Mouse (Mus musculus) forebrain, embryonic 16.5 days (tissue): ENCODE measurements around the gene Gm21985. TPM values are rescaled to one million over a fixed set of nuclear protein-coding genes. Genes with fewer than 3 reads are reported as not detected.

Experiments
- ATAC-seq: fragments of 200-750 bp; cut with Nextera tagmentation; 2 replicates; pipeline ENCODE4 v1.8.0; 2017; ENCODE audit warnings: mild to moderate bottlenecking, moderate library complexity
- H3K27ac ChIP-seq: fragments of 300-500 bp; sonication (generic); 2 replicates; pipeline ENCODE4 v1.5.1; 2014; ENCODE audit warnings: low read length, control low read depth
- H3K27me3 ChIP-seq: fragments of 300-500 bp; sonication (generic); replicated peaks from 2 replicates; pipeline ENCODE4 v1.6.1; 2014; ENCODE audit warnings: low read length; ENCODE audit not compliant: control insufficient read depth, insufficient read depth
- H3K36me3 ChIP-seq: fragments of 300-500 bp; sonication (generic); 2 replicates; pipeline ENCODE4 v1.6.1; 2014; ENCODE audit not compliant: control insufficient read depth, insufficient read depth
- H3K4me1 ChIP-seq: fragments of 300-500 bp; sonication (generic); replicated peaks from 2 replicates; pipeline ENCODE4 v1.6.1; 2014; ENCODE audit warnings: low read length; ENCODE audit not compliant: control insufficient read depth, insufficient read depth
- H3K4me2 ChIP-seq: fragments of 300-500 bp; sonication (generic); 2 replicates; pipeline ENCODE4 v1.6.1; 2014; ENCODE audit warnings: mild to moderate bottlenecking, low read length, control low read depth
- H3K4me3 ChIP-seq: fragments of 300-500 bp; sonication (generic); replicated peaks from 2 replicates; pipeline ENCODE4 v1.5.1; 2014; ENCODE audit warnings: mild to moderate bottlenecking, low read length, control low read depth
- H3K9ac ChIP-seq: fragments of 300-500 bp; sonication (generic); replicated peaks from 2 replicates; pipeline ENCODE4 v1.6.1; 2014; ENCODE audit warnings: low read depth, low read length, control low read depth
- H3K9me3 ChIP-seq: fragments of 300-500 bp; sonication (generic); 2 replicates; pipeline ENCODE4 v1.6.1; 2016; ENCODE audit warnings: low read length; ENCODE audit not compliant: control insufficient read depth
- whole genome bisulfite sequencing: fragments of 180-500 bp; shearing (Covaris S2); extraction: QIAGEN DNeasy Blood & Tissue Kit; methylation state at CpG from one replicate; pipeline ENCODE4 v1.1.7; 2014; 5-methylcytosine and 5-hydroxymethylcytosine counted together
- polyA plus RNA-seq: library from polyadenylated mRNA; unstranded; fragments of >200 nt; fragmentation: Nextera tagmentation; extraction: Ambion mirVana; gene quantifications from 2 replicates; pipeline ENCODE4 v1.2.1, GENCODE M21; 2015

Gene Gm21985
- not detected in 2 replicates for polyA plus RNA-seq

DNA sequence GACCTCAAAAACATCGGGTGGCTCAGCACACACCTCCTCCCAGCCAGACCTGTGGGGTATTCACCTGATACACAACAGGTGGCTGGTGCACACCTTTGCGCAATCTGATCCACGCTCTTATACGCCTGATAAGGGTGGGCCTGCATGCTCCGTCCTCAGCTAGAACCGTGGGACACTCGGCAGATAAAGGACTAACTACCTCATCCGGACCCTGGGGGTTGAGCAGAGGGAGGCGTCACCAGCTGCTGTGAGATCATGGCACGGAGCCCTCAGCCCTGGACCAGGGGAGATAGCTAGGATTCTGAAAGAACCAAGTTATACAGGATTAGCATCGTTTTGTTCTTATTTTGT lies at the start of gene Gm21985:
Gm21985 (plus strand) TSS at position 73 of the 351 bp plus-strand sequence.
- H3K9me3 ChIP-seq: no peaks in the 10 kb centered on the region
- H3K4me3 ChIP-seq: peak within 1 kb of the TSS; percentile 69
- H3K9ac ChIP-seq: peak within 1 kb of the TSS; percentile 58
- H3K36me3 ChIP-seq: no peaks in the 10 kb centered on the region
- H3K4me2 ChIP-seq: peak within 1 kb of the TSS; percentile 72
- peak; percentile 29 for ATAC-seq
- peaks cover 37% of the 10 kb centered on the region for H3K4me1 ChIP-seq
- H3K27me3 ChIP-seq: no peaks in the 10 kb centered on the region
- peak within 1 kb of the TSS; percentile 90 for H3K27ac ChIP-seq
- 2% methylated on average over 11 of the region's 11 CpGs for WGBS

DNA sequence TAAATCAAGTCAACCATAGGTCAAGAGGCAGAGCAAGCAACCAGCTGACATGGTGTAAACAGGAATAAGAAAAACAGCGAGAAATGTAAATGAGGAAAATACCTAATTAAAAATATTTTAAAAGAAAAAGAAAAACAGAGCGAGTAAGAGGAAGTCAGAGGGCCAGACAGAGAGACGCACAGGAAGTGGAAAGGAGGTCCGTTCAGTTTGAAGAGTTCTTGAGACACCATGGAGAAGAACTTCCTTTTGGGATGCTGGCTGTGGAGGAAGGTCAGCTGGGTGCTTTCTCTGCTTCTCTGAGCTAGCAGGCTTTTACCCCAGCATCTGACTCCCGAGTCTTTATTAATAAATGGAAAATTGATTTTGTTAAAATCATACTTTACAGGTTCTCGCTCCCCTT lies 48.5 kb upstream of the Gm21985 start:
- Histone ChIP-seq H3K4me3 (no peak overlapping the region), H3K9me3 (no peaks in the 10 kb centered on the region), H3K27ac (no peak overlapping the region), H3K9ac (no peak overlapping the region), H3K4me2 (no peak overlapping the region), H3K27me3 (no peaks in the 10 kb centered on the region), H3K36me3 (no peaks in the 10 kb centered on the region), H3K4me1 (no peaks in the 10 kb centered on the region)
- ATAC-seq: no peak
- WGBS: 83% methylated on average over 6 of the region's 6 CpGs

DNA sequence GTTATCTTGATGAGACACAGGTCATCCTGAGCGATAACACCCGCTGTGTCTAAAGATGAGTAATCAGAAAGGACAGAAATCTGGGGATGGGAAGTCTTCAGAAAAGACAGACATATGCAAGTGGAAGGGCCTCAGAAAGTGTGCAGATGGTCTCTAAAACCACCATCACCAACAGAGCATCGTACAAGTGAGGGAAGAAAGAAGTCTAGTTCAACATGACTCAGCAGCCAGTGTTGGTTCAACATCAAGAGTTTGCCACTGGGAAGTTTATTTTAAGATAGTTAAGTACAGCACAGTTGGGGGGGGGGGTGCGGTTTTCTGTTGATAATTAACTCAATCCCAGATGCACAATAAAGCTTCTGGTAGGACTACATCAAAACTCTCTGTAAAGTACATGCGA lies 45.2 kb upstream of the Gm21985 start:
- H3K27ac ChIP-seq: no peak overlapping the region
- no peaks in the 10 kb centered on the region for H3K4me1 ChIP-seq
- H3K9ac ChIP-seq: no peak overlapping the region
- H3K36me3 ChIP-seq: no peaks in the 10 kb centered on the region
- ATAC-seq: no peak
- 90% methylated on average over 5 of the region's 5 CpGs for WGBS
- no peak overlapping the region for H3K4me3 ChIP-seq
- H3K4me2 ChIP-seq: no peak overlapping the region
- H3K9me3 ChIP-seq: no peaks in the 10 kb centered on the region
- no peaks in the 10 kb centered on the region for H3K27me3 ChIP-seq

DNA sequence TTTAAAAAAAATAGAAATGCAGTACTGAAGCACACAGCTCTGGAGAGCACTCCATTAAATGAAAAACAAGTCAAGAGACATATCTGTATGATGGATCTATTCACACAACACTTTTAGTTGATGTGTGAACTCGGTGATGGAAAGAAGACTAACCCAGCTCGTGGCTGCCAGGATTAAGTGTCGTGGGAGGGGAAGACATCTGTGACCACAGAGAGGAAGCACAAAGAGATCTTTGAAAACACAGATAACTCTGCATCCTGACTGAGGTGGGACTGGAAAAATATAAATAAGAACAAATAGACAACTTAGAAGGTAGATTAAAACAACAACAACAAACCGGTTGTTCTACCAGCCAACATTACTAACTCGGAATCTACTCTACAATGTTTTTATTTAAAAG lies 43.5 kb upstream of the Gm21985 start:
- H3K36me3 ChIP-seq: no peaks in the 10 kb centered on the region
- no peak overlapping the region for H3K4me2 ChIP-seq
- H3K27ac ChIP-seq: no peak overlapping the region
- H3K9ac ChIP-seq: no peak overlapping the region
- no peaks in the 10 kb centered on the region for H3K9me3 ChIP-seq
- WGBS: 80% methylated on average over 5 of the region's 5 CpGs
- ATAC-seq: no peak
- no peak overlapping the region for H3K4me3 ChIP-seq
- no peaks in the 10 kb centered on the region for H3K27me3 ChIP-seq
- no peaks in the 10 kb centered on the region for H3K4me1 ChIP-seq

DNA sequence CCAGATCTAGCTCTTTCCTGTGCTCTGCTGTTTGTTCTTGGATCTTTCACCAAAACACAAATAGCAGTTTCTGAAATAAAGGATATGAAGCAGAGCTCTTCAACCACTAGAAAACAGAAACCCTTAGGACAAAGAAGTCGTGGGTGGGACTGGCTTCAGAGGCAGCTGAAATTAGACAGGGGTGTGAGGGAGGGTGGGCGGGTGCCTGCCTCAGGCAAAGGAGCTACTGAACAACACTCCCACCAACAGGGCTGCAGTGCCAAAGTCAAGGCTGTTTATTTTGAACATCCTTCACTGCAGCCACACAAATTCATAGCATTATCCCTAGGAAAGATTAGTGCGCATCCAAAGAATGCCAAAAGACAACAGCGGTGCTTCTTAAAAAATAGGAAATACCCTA lies 41.8 kb upstream of the Gm21985 start:
- 67% methylated on average over 4 of the region's 4 CpGs for WGBS
- ATAC-seq: no peak

DNA sequence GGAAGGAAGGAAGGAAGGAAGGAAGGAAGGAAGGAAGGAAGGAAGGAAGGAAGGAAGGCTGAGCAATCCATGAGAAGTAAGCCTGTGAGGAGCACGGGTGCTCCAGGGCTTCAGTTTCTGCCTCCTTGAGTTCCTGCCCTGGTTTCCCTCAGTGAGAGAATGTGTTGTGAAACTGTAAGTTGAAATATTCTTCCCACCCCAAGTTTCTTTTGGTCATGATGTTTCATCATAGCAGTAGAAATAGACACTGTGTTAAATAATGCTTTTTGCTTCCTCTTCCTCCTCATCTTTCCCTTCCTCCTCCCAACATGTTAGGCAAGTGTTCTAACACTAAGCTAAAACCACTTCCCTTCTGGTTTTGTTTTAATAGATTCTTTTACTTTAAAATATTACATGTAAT lies 33.5 kb upstream of the Gm21985 start:
- no peaks in the 10 kb centered on the region for H3K27me3 ChIP-seq
- 92% methylated on average over 1 of the region's 1 CpGs for WGBS

More for the DNA sequence above, 41.8 kb upstream of the Gm21985 start:
- Histone ChIP-seq H3K9ac (no peak overlapping the region), H3K36me3 (no peaks in the 10 kb centered on the region), H3K4me2 (no peak overlapping the region), H3K27ac (no peak overlapping the region), H3K4me1 (no peaks in the 10 kb centered on the region), H3K27me3 (no peaks in the 10 kb centered on the region), H3K4me3 (no peak overlapping the region), H3K9me3 (no peaks in the 10 kb centered on the region)

DNA sequence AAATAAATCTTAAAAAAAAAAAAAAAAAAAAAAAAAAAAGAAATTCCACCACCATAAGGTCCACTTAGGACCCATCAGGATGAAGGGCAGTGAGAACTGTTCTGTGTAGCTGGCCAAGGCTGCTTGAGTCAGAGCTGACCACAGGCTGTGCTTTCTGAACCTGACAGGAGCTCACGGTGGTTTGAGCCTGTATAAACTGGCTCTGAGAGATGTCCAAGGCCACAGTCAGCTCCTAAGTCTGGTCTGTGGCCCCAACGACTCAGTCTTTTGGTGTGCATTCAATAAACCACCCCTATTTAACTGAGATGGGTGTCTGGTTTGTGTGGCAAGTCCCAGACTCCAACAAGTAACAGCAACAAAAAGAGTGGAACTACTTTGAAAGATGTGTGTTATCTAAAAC lies 29.5 kb upstream of the Gm21985 start:
- Histone ChIP-seq H3K27ac (no peak overlapping the region), H3K9ac (no peak overlapping the region), H3K9me3 (no peaks in the 10 kb centered on the region), H3K4me2 (no peak overlapping the region), H3K4me3 (no peak overlapping the region), H3K4me1 (peaks cover 13% of the 10 kb centered on the region), H3K36me3 (no peaks in the 10 kb centered on the region), H3K27me3 (no peaks in the 10 kb centered on the region)
- 84% methylated on average over 2 of the region's 2 CpGs for WGBS
- ATAC-seq: no peak

More for the DNA sequence above, 33.5 kb upstream of the Gm21985 start:
- Histone ChIP-seq H3K9me3 (no peaks in the 10 kb centered on the region), H3K9ac (no peak overlapping the region), H3K4me2 (no peak overlapping the region), H3K36me3 (no peaks in the 10 kb centered on the region), H3K27ac (no peak overlapping the region), H3K4me1 (no peaks in the 10 kb centered on the region), H3K4me3 (no peak overlapping the region)
- no peak for ATAC-seq

DNA sequence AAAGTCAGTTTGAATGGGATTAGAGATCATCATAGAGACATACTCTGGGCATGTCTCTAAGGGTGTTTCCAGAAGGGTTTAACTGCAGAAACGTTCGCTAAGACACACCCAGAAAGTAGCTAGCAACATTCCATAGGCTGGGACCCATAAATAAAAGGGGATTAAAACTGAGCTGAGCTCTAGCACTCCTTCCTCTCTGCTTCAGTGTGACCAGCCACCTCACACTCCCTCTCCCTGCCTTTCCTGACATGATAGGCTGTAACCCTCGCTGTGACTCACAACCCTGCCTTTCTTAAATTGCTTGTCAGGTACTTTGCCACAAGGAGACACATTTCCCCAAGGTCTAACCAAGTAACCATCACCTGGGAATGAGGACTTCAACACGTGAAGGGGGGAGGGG lies 28.1 kb upstream of the Gm21985 start:
- H3K4me1 ChIP-seq: peaks cover 13% of the 10 kb centered on the region
- H3K36me3 ChIP-seq: no peaks in the 10 kb centered on the region
- no peak overlapping the region for H3K27ac ChIP-seq
- WGBS: 16% methylated on average over 4 of the region's 4 CpGs
- no peak overlapping the region for H3K9ac ChIP-seq
- no peaks in the 10 kb centered on the region for H3K9me3 ChIP-seq
- H3K4me3 ChIP-seq: no peak overlapping the region
- H3K27me3 ChIP-seq: no peaks in the 10 kb centered on the region
- no peak for ATAC-seq
- H3K4me2 ChIP-seq: no peak overlapping the region

DNA sequence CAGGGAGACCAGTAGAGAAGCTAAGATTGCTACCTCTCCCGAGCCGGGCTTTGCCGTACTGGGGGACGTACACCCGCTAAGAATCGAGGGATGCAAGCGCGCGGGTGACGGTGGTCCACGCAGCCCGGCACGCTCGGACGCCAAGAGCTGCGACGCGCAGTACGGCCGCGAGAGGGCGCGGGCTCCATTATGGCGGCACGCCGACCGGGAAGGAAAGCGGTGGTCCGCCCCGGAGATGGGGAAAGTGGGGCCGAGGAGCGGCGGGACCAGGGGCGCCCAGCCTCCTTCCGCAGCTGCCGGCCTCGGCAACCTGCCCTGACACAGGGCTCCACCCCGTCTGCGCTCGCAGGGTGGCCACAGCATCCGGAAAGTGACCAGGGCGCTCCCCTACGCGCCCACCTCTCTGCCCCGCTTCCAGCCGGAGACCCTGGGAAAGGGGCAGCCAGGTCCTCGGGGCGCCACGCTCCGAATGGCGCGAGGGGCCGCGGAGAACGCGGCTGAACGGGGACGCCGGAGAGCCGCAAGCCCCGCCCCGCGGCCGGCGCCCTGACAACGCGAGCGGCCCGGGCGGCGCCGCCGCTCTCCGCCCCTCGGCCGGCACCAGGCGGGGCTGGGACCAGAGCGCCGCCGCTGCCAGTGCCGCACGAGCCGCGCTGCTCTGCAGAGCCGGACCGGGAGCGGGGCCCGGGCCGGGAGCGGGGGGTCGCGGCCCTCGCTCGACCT lies 26.7 kb upstream of the Gm21985 start, which contains the start of gene Lpcat4:
Lpcat4 (plus strand) TSS at position 257 of the 723 bp plus-strand sequence.
- H3K4me2 ChIP-seq: peak within 1 kb of the TSS; percentile 90

More for the DNA sequence above, 26.7 kb upstream of the Gm21985 start, which contains the start of gene Lpcat4:
- Histone ChIP-seq H3K27me3 (no peaks in the 10 kb centered on the region), H3K9me3 (no peaks in the 10 kb centered on the region), H3K9ac (peak within 1 kb of the TSS; percentile 94), H3K4me3 (peak within 1 kb of the TSS; percentile 95), H3K4me1 (peaks cover 13% of the 10 kb centered on the region), H3K36me3 (peaks cover 3% of the 10 kb centered on the region; the same call in 1 of the 2 replicates), H3K27ac (peak within 1 kb of the TSS; percentile 95)
- peak; percentile 91 for ATAC-seq
- WGBS: under 1% methylated on average over 80 of the region's 94 CpGs
